Mouse (Mus musculus) liver, postnatal 0 days (tissue): Measurements from ENCODE around the gene Wnt9b. TPM values are rescaled to one million over a fixed set of nuclear protein-coding genes. Genes with fewer than 3 reads are reported as not detected.

Experiments
- ATAC-seq: fragments of 200-750 bp; cut with Nextera tagmentation; 2 replicates; pipeline ENCODE4 v1.8.0; 2017; ENCODE audit warnings: mild to moderate bottlenecking, moderate library complexity
- DNase-seq: peaks from one replicate; pipeline ENCODE4 v3.0.0-alpha.2; 2016
- H3K27ac ChIP-seq: fragments of 300-500 bp; sonication (generic); 2 replicates; pipeline ENCODE4 v1.5.1; 2014; ENCODE audit warnings: antibody characterized with exemption, moderate library complexity, mild to moderate bottlenecking, low read depth
- H3K27me3 ChIP-seq: fragments of 300-500 bp; sonication (generic); 2 replicates; pipeline ENCODE4 v1.6.1; 2014; ENCODE audit warnings: low read length, control low read depth, mixed read lengths; ENCODE audit not compliant: insufficient read depth
- H3K36me3 ChIP-seq: fragments of 300-500 bp; sonication (generic); replicated peaks from 2 replicates; pipeline ENCODE4 v1.6.1; 2014; ENCODE audit warnings: mild to moderate bottlenecking, control low read depth, low read length, moderate library complexity, mixed read lengths; ENCODE audit not compliant: insufficient read depth
- H3K4me1 ChIP-seq: fragments of 300-500 bp; sonication (generic); 2 replicates; pipeline ENCODE4 v1.6.1; 2014; ENCODE audit warnings: antibody characterized with exemption, mild to moderate bottlenecking, control low read depth; ENCODE audit not compliant: insufficient read depth
- H3K4me2 ChIP-seq: fragments of 300-500 bp; sonication (generic); 2 replicates; pipeline ENCODE4 v1.6.1; 2014; ENCODE audit warnings: low read depth, mild to moderate bottlenecking, low read length, moderate library complexity, mixed read lengths
- H3K4me3 ChIP-seq: fragments of 300-500 bp; sonication (generic); 2 replicates; pipeline ENCODE4 v1.5.1; 2014; ENCODE audit warnings: low read depth, low read length
- H3K9ac ChIP-seq: fragments of 300-500 bp; sonication (generic); replicated peaks from 2 replicates; pipeline ENCODE4 v1.6.1; 2014; ENCODE audit warnings: mild to moderate bottlenecking, moderate library complexity
- H3K9me3 ChIP-seq: fragments of 300-500 bp; sonication (generic); 2 replicates; pipeline ENCODE4 v1.6.1; 2016; ENCODE audit warnings: mild to moderate bottlenecking, control low read depth, low read length, mixed read lengths
- CTCF ChIP-seq: sonication (generic); IDR thresholded peaks from 2 replicates; pipeline ENCODE4 v1.5.1; 2016; ENCODE audit warnings: antibody characterized with exemption, low read depth
- EP300 ChIP-seq: IDR thresholded peaks from 2 replicates; pipeline ENCODE4 v1.6.1; 2016; ENCODE audit warnings: antibody characterized with exemption, low read depth, mild to moderate bottlenecking
- WGBS: fragments of 180-500 bp; shearing (Covaris S2); extraction: QIAGEN DNeasy Blood & Tissue Kit; methylation state at CpG from one replicate; pipeline ENCODE4 v1.1.7; 2014; ENCODE audit not compliant: insufficient replicate concordance; 5-methylcytosine and 5-hydroxymethylcytosine counted together
- polyA plus RNA-seq: library from polyadenylated mRNA; unstranded; fragments of >200 nt; fragmentation: Nextera tagmentation; extraction: Ambion mirVana; gene quantifications from 2 replicates; pipeline ENCODE4 v1.2.1, GENCODE M21; 2015

The Wnt9b gene
- polyA plus RNA-seq, 1 experiment from 2014 or later = 0.20 TPM

GRCm38 (mm10) chr11:103733961-103734360, 15.7 kb downstream of the Wnt9b start:
- no peak overlapping the region for H3K9ac ChIP-seq
- H3K4me2 ChIP-seq = no peak overlapping the region
- peaks cover 2% of the 10 kb centered on the region; the same call in 1 of the 2 replicates for H3K4me1 ChIP-seq
- no peak for DNase-seq
- H3K27me3 ChIP-seq = no peaks in the 10 kb centered on the region
- no peak for ATAC-seq
- no peak overlapping the region for H3K27ac ChIP-seq
- TF ChIP-seq CTCF (no peak), EP300 (no peak)
- H3K4me3 ChIP-seq = no peak overlapping the region
- 78% methylated on average over 2 of the region's 2 CpGs for WGBS
- H3K9me3 ChIP-seq = no peaks in the 10 kb centered on the region
- no peaks in the 10 kb centered on the region for H3K36me3 ChIP-seq

GRCm38 (mm10) chr11:103733069-103733468, 16.6 kb downstream of the Wnt9b start:
- H3K9ac ChIP-seq = no peak overlapping the region
- H3K4me2 ChIP-seq = no peak overlapping the region
- DNase-seq (no peak), ATAC-seq (no peak)
- H3K36me3 ChIP-seq = no peaks in the 10 kb centered on the region
- peaks cover 2% of the 10 kb centered on the region; the same call in 1 of the 2 replicates for H3K4me1 ChIP-seq
- H3K4me3 ChIP-seq = no peak overlapping the region
- H3K27ac ChIP-seq = no peak overlapping the region
- TF ChIP-seq EP300 (no peak), CTCF (no peak)
- H3K9me3 ChIP-seq = no peaks in the 10 kb centered on the region
- H3K27me3 ChIP-seq = no peaks in the 10 kb centered on the region
- 75% methylated on average over 4 of the region's 4 CpGs for WGBS

- ATAC-seq (no peak), DNase-seq (no peak)
- Histone ChIP-seq H3K4me3 (no peak overlapping the region), H3K9me3 (no peaks in the 10 kb centered on the region), H3K36me3 (no peaks in the 10 kb centered on the region), H3K27ac (no peak overlapping the region), H3K4me1 (no peaks in the 10 kb centered on the region), H3K9ac (no peak overlapping the region), H3K4me2 (no peak overlapping the region), H3K27me3 (no peaks in the 10 kb centered on the region)
- 83% methylated on average over 7 of the region's 7 CpGs for WGBS
- TF ChIP-seq EP300 = no peak
- TF ChIP-seq CTCF = no peak
These were observed 17.3 kb downstream of the Wnt9b start for GRCm38 (mm10) chr11:103732306-103732705.

- Histone ChIP-seq H3K27ac (no peak overlapping the region), H3K27me3 (no peaks in the 10 kb centered on the region), H3K9me3 (no peaks in the 10 kb centered on the region), H3K36me3 (no peaks in the 10 kb centered on the region), H3K4me3 (no peak overlapping the region), H3K4me2 (no peak overlapping the region), H3K9ac (no peak overlapping the region), H3K4me1 (no peaks in the 10 kb centered on the region)
- DNase-seq (no peak), ATAC-seq (no peak)
- TF ChIP-seq CTCF (no peak), EP300 (no peak)
- WGBS = 69% methylated on average over 9 of the region's 9 CpGs
These were observed 18.0 kb downstream of the Wnt9b start for GRCm38 (mm10) chr11:103731594-103731993.

GRCm38 (mm10) chr11:103729282-103729985, 20.2 kb downstream of the Wnt9b start:
- Histone ChIP-seq H3K9me3 (no peaks in the 10 kb centered on the region), H3K4me3 (no peak overlapping the region), H3K27ac (no peak overlapping the region), H3K27me3 (no peaks in the 10 kb centered on the region), H3K9ac (no peak overlapping the region), H3K4me1 (no peaks in the 10 kb centered on the region), H3K4me2 (no peak overlapping the region), H3K36me3 (no peaks in the 10 kb centered on the region)
- DNase-seq = no peak
- TF ChIP-seq CTCF (no peak), EP300 (no peak)
- no peak for ATAC-seq
- 65% methylated on average over 9 of the region's 9 CpGs for WGBS

GRCm38 (mm10) chr11:103724331-103724771, 25.3 kb downstream of the Wnt9b start:
- 62% methylated on average over 11 of the region's 11 CpGs for WGBS
- ATAC-seq = no peak
- H3K4me1 ChIP-seq = no peaks in the 10 kb centered on the region
- H3K9ac ChIP-seq = no peak overlapping the region
- no peaks in the 10 kb centered on the region for H3K36me3 ChIP-seq
- H3K9me3 ChIP-seq = no peaks in the 10 kb centered on the region
- no peak for DNase-seq
- no peak overlapping the region for H3K4me3 ChIP-seq
- H3K4me2 ChIP-seq = no peak overlapping the region
- 0 out of 2 replicates have a peak, but pooled peaks cover 3% of the 10 kb centered on the region for H3K27me3 ChIP-seq
- no peak overlapping the region for H3K27ac ChIP-seq
- no peak for TF ChIP-seq EP300
- TF ChIP-seq CTCF = no peak
